Mouse (Mus musculus) thymus, adult 2 months (tissue): ENCODE results near the gene Polr3e. TPM values are rescaled to one million over a fixed set of nuclear protein-coding genes. Genes with fewer than 3 reads are reported as not detected.

Experiments
- DNase-seq: peaks from one replicate; pipeline ENCODE4 v3.0.0; 2021
- H3K27ac ChIP-seq: fragments of 200-500 bp; 2 replicates; pipeline ENCODE4 v1.5.1; 2012; ENCODE audit warnings: low read length, control low read depth; ENCODE audit not compliant: control insufficient read depth, insufficient read depth
- H3K27me3 ChIP-seq: fragments of 200-500 bp; 2 replicates; pipeline ENCODE4 v1.6.1; 2012; ENCODE audit warnings: mild to moderate bottlenecking, low read length, moderate library complexity, mixed read lengths; ENCODE audit not compliant: control insufficient read depth, insufficient read depth
- H3K36me3 ChIP-seq: fragments of 200-500 bp; 2 replicates; pipeline ENCODE4 v1.6.1; 2012; ENCODE audit warnings: mild to moderate bottlenecking, low read length, moderate library complexity; ENCODE audit not compliant: control insufficient read depth, insufficient read depth
- H3K4me1 ChIP-seq: fragments of 200-500 bp; replicated peaks from 2 replicates; pipeline ENCODE4 v1.6.1; 2012; ENCODE audit warnings: low read length; ENCODE audit not compliant: control insufficient read depth, insufficient read depth
- H3K4me3 ChIP-seq: fragments of 200-500 bp; 2 replicates; pipeline ENCODE4 v1.5.1; 2012; ENCODE audit warnings: mild to moderate bottlenecking, low read length, control low read depth, moderate library complexity; ENCODE audit not compliant: control insufficient read depth, insufficient read depth
- CTCF ChIP-seq: fragments of 200-500 bp; IDR thresholded peaks from 2 replicates; pipeline ENCODE4 v1.5.1; 2012; ENCODE audit warnings: mild to moderate bottlenecking, control low read depth, low read length, moderate library complexity, borderline replicate concordance; ENCODE audit not compliant: control insufficient read depth, poor library complexity, insufficient read depth; ENCODE audit errors: extremely low read depth
- POLR2A ChIP-seq: fragments of 200-500 bp; IDR thresholded peaks from 2 replicates; pipeline ENCODE4 v1.6.1; 2012; ENCODE audit warnings: mild to moderate bottlenecking, low read length, control low read depth, moderate library complexity; ENCODE audit not compliant: control insufficient read depth, poor library complexity, insufficient read depth; ENCODE audit errors: extremely low read depth
- WGBS: fragments of 180-500 bp; shearing (Covaris S2); methylation state at CpG from one replicate; pipeline ENCODE4 v1.1.7; 2018; 5-methylcytosine and 5-hydroxymethylcytosine counted together
- polyA plus RNA-seq: library from polyadenylated mRNA; depleted of rRNA; stranded (reverse); fragments of >200 nt; gene quantifications from 2 replicates; pipeline ENCODE4 v1.2.3, GENCODE M21; 2012; rRNA removed

The Polr3e gene
- polyA plus RNA-seq, 1 experiment, result 18.6 TPM

DNA sequence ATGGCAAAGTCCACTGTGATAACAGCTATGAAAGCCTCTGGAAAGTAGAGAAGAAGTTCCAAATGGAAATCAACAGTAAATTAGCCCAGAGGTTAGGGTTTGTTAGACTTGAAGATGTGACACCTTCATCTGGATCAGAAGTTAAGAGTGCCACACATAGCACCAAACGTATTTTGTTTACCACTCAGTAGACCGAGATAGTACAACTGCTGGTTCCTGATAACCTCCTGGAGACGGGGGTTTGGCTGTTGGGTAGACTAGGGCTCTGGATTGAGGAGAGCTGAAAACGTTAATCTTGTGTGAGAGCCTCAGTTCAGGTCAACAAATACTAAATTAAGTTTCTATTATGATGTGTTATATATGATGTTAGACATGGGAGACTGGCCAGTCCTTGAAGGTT, 62.5 kb downstream of the Polr3e start:
- H3K4me1 ChIP-seq, result peaks cover 5% of the 10 kb centered on the region; the same call in 1 of the 2 replicates
- 91% methylated on average over 4 of the region's 4 CpGs for WGBS
- TF ChIP-seq POLR2A (no peak), CTCF (no peak)
- H3K4me3 ChIP-seq, result no peak overlapping the region
- H3K36me3 ChIP-seq, result no peaks in the 10 kb centered on the region
- H3K27me3 ChIP-seq, result no peaks in the 10 kb centered on the region
- no peak overlapping the region for H3K27ac ChIP-seq
- no peak for DNase-seq

DNA sequence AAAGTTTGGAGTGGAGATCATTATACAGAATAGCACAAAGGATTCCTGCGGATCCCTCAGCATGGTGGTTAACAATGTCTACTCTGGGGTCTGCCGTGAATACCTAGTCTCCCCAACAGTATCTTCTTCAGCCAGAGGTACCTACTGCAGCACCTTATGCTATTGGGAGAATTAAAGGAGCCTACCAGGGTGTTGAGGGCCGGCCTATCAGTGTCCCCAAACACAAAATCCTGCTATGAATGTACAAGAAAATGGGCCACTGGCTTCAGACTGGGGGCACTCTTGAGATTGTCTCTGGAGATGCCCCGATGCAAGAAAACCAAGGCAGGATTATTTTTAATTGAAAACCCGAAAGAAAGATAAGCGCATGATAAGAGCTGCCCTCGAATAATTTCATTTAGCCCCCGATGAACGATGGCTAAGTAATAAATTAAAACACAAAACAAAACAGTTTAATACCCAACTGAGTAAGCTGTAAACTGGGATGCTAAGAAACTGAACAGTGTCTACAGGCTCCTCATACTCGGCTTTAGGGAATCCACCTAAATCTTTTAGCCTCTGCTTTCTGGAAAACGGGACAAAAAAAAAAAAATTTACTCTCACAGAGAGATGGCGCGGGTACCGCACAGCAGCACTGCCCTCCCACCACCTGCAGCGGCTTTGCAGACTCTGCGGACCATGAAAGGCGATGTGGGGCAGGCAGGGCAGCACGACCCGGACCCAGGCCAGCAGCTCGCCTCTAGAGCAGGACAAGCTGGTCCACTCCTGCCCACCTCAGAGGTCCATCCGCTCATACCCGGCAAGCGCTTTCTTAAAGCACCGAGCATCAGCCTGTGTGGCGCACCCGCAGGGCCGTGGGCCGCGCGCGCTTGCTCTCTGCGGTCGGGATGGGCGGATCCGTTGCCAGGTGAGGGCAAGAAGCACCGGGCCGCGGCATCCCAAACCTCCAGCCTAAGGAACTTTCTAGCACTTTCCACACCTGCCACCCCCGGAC, 63.7 kb downstream of the Polr3e start:
- DNase-seq, result peak; percentile 58
- no peaks in the 10 kb centered on the region for H3K27me3 ChIP-seq
- peak overlapping the region; percentile 58 for H3K4me3 ChIP-seq
- H3K36me3 ChIP-seq, result no peaks in the 10 kb centered on the region
- H3K4me1 ChIP-seq, result peaks cover 5% of the 10 kb centered on the region; the same call in 1 of the 2 replicates
- 13% methylated on average over 39 of the region's 39 CpGs for WGBS
- no peak overlapping the region for H3K27ac ChIP-seq
- TF ChIP-seq POLR2A (no peak), CTCF (no peak)

DNA sequence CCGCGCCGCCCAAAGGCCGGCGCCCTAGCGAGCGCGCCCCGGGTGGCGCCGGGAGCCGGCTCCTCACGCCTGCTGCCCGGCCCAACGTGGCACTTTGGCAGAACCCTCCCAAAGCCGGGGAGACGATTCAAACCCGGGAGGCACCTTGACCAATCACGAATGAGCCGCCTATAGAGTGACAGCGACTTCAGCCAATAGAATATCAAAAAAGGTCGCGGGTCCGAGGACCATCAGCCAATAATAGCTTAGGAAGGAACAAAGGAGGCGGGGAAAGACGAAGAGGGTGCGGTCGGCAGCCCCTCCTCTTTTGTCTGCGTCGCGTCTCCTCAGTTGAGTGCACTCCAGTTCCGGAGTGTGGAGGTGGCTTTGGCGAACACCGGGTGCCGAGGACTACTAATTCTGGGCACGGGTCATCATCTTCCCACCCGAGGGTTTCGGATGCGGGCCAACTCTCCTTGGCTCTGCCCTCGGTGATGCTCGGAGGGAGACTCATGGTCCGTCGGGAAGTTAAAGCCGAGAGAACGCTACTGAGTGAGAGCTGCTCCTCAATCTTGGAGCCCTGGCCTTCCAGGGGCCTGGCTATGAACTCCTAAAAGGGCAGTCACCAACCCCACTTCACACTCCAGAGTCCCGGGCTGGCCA, 64.8 kb downstream of the Polr3e start, which contains the start of the genes Cdr2 and Mfsd13b:
Gene Cdr2, minus strand, starts transcription at position 113 of the 642 bp plus-strand sequence.
Gene Mfsd13b, plus strand, starts transcription at position 310 of the 642 bp plus-strand sequence.
- under 1% methylated on average over 46 of the region's 46 CpGs for WGBS
- peak; percentile 97 for DNase-seq
- peaks cover 5% of the 10 kb centered on the region; the same call in 1 of the 2 replicates for H3K4me1 ChIP-seq
- H3K27me3 ChIP-seq, result no peaks in the 10 kb centered on the region
- H3K36me3 ChIP-seq, result no peaks in the 10 kb centered on the region
- H3K4me3 ChIP-seq, result peak within 1 kb of the TSS; percentile 92
- TF ChIP-seq POLR2A, result peak; percentile 95
- TF ChIP-seq CTCF, result 0 out of 2 replicates have a peak, but pooled peaks have one; percentile 11
- H3K27ac ChIP-seq, result peak within 1 kb of the TSS; percentile 35; the same call in 1 of the 2 replicates

DNA sequence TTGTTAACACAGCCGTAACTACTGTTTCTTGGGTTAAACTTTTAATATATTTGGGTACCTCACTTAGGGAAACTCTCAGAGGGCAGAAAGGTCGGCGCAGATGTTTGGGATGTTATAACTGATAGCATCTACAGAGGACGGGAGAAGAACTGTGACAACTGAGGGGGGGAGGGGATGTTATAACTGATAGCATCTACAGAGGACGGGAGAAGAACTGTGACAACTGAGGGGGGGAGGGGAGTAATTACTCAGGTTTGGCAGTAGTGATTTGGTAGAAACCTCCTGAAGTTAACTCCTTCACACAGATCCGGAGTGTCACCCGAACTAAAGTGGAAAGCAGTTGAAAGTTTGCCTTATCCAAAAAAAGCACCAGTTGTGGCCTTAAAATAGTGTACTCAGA, 65.4 kb downstream of the Polr3e start:
- 5% methylated on average over 7 of the region's 7 CpGs for WGBS
- H3K4me1 ChIP-seq, result peaks cover 5% of the 10 kb centered on the region; the same call in 1 of the 2 replicates
- peak overlapping the region; percentile 92; the same call in 1 of the 2 replicates for H3K4me3 ChIP-seq
- TF ChIP-seq POLR2A (no peak), CTCF (no peak)
- no peak for DNase-seq
- no peaks in the 10 kb centered on the region for H3K27me3 ChIP-seq
- H3K36me3 ChIP-seq, result no peaks in the 10 kb centered on the region
- no peak overlapping the region for H3K27ac ChIP-seq

DNA sequence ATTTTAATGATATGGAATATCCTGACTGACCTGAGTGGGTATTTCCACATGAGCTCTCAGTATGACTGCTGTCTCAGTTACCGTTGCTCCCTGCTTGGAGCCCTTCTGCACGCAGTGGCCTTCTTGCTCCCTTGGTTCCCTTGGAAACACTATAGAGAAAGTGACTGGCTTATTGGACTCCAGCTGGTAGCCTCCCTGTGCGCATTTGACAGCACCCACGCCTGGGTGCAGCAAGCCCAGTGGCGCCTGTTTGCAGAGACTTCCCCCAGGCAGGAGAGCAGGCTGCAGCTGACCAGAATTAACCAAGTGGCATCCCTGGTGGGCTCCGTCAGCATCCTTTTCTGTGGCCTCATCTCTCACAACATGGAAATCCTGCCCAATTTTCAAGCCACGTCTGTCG, 73.6 kb downstream of the Polr3e start:
- H3K36me3 ChIP-seq, result no peaks in the 10 kb centered on the region
- no peak for DNase-seq
- no peaks in the 10 kb centered on the region for H3K4me1 ChIP-seq
- H3K27ac ChIP-seq, result no peak overlapping the region
- TF ChIP-seq POLR2A (no peak), CTCF (no peak)
- 93% methylated on average over 8 of the region's 8 CpGs for WGBS
- H3K4me3 ChIP-seq, result no peak overlapping the region
- H3K27me3 ChIP-seq, result no peaks in the 10 kb centered on the region

Other genes with a start within 250 kb of the Polr3e start
- 0.05 TPM in 1 of 2 replicates, not detected in the other for gene Pdzd9, start 247.4 kb upstream of the Polr3e start, polyA plus RNA-seq
- 29.8 and 31.0 TPM in 2 replicates for gene Mosmo, start 240.1 kb upstream of the Polr3e start, polyA plus RNA-seq
- gene Vwa3a, start 178.4 kb upstream of the Polr3e start, polyA plus RNA-seq, result 0.70 and 0.88 TPM in 2 replicates
- gene Gm5737, start 105.4 kb upstream of the Polr3e start, polyA plus RNA-seq, result 0.08 TPM in 1 of 2 replicates, not detected in the other
- gene Eef2k, start 74.9 kb upstream of the Polr3e start, polyA plus RNA-seq, result 26.2 and 29.5 TPM in 2 replicates
- gene Cdr2, start 64.6 kb downstream of the Polr3e start, polyA plus RNA-seq, result 6.0 TPM in 2 replicates
- gene Mfsd13b, start 64.8 kb downstream of the Polr3e start, polyA plus RNA-seq, result 0.13 and 0.16 TPM in 2 replicates
- 20.7 and 28.1 TPM in 2 replicates for gene Mettl9, start 116.7 kb downstream of the Polr3e start, polyA plus RNA-seq
- gene Igsf6, start 156.8 kb downstream of the Polr3e start, polyA plus RNA-seq, result 1.3 and 1.4 TPM in 2 replicates
- gene Otoa, start 163.9 kb downstream of the Polr3e start, polyA plus RNA-seq, result 0.22 and 0.81 TPM in 2 replicates